Mouse (Mus musculus) heart, postnatal 0 days (tissue): ENCODE measurements around the gene Ptbp3. TPM values are rescaled to one million over a fixed set of nuclear protein-coding genes. Genes with fewer than 3 reads are reported as not detected.
A peak's percentile ranks its signal among the peaks of the same experiment; 100 is the strongest.
"Not testable (repeated sequence)": the region's sequence is repeated elsewhere in the genome, so short reads cannot be mapped to it uniquely, and the experiment has no call there.

Experiments used
- ATAC-seq: fragments of 200-750 bp; cut with Nextera tagmentation; 2 replicates; pipeline ENCODE4 v1.8.0; 2017; ENCODE audit warnings: low read depth, moderate number of reproducible peaks, moderate library complexity; ENCODE audit not compliant: insufficient read depth
- DNase-seq: peaks from one replicate; pipeline ENCODE4 v3.0.0-alpha.2; 2016; ENCODE audit warnings: low spot score
- H3K27ac ChIP-seq: fragments of 300-500 bp; sonication (generic); 2 replicates; pipeline ENCODE4 v1.5.1; 2014; ENCODE audit warnings: low read depth, mild to moderate bottlenecking
- H3K27me3 ChIP-seq: fragments of 300-500 bp; sonication (generic); 2 replicates; pipeline ENCODE4 v1.6.1; 2014; ENCODE audit warnings: low read length, mixed read lengths; ENCODE audit not compliant: control insufficient read depth, insufficient read depth
- H3K36me3 ChIP-seq: fragments of 300-500 bp; sonication (generic); replicated peaks from 2 replicates; pipeline ENCODE4 v1.6.1; 2014; ENCODE audit warnings: low read length, mixed read lengths; ENCODE audit not compliant: control insufficient read depth, insufficient read depth
- H3K4me1 ChIP-seq: fragments of 300-500 bp; sonication (generic); 2 replicates; pipeline ENCODE4 v1.6.1; 2014; ENCODE audit warnings: antibody characterized with exemption; ENCODE audit not compliant: control insufficient read depth, insufficient read depth
- H3K4me2 ChIP-seq: fragments of 300-500 bp; sonication (generic); 2 replicates; pipeline ENCODE4 v1.6.1; 2014; ENCODE audit warnings: low read depth, mild to moderate bottlenecking, low read length, moderate library complexity
- H3K4me3 ChIP-seq: fragments of 300-500 bp; sonication (generic); 2 replicates; pipeline ENCODE4 v1.5.1; 2014; ENCODE audit warnings: low read depth, low read length
- H3K9ac ChIP-seq: fragments of 300-500 bp; sonication (generic); replicated peaks from 2 replicates; pipeline ENCODE4 v1.6.1; 2014; ENCODE audit warnings: low read depth, low read length, mixed read lengths
- H3K9me3 ChIP-seq: fragments of 300-500 bp; sonication (generic); replicated peaks from 2 replicates; pipeline ENCODE4 v1.6.1; 2016; ENCODE audit warnings: low read length; ENCODE audit not compliant: control insufficient read depth
- CTCF ChIP-seq: IDR thresholded peaks from 2 replicates; pipeline ENCODE4 v1.5.1; 2016; ENCODE audit warnings: antibody characterized with exemption, control low read depth, low read depth
- EP300 ChIP-seq: IDR thresholded peaks from 2 replicates; pipeline ENCODE4 v1.6.1; 2016; ENCODE audit warnings: antibody characterized with exemption, low read depth
- WGBS: fragments of 180-500 bp; shearing (Covaris S2); extraction: QIAGEN DNeasy Blood & Tissue Kit; methylation state at CpG from one replicate; pipeline ENCODE4 v1.1.7; 2014; 5-methylcytosine and 5-hydroxymethylcytosine counted together
- polyA plus RNA-seq: library from polyadenylated mRNA; unstranded; fragments of >200 nt; fragmentation: Nextera tagmentation; extraction: Ambion mirVana; gene quantifications from 2 replicates; pipeline ENCODE4 v1.2.1, GENCODE M21; 2015
- total RNA-seq: library from RNA; depleted of rRNA; stranded (reverse); fragments of >200 nt; gene quantifications from 2 replicates; pipeline ENCODE4 v1.2.3, GENCODE M21; 2014; ENCODE audit warnings: low replicate concordance

Gene Ptbp3
- total and polyA plus RNA-seq, 2 experiments from 2014 or later, result 15.3 to 61.4 TPM

- H3K27me3 ChIP-seq, result no peaks in the 10 kb centered on the region
- no peak for ATAC-seq
- H3K9ac ChIP-seq, result no peak overlapping the region
- H3K9me3 ChIP-seq, result no peaks in the 10 kb centered on the region
- no peak overlapping the region for H3K4me3 ChIP-seq
- WGBS, result 80% methylated on average over 11 of the region's 11 CpGs
- no peak overlapping the region for H3K4me2 ChIP-seq
- H3K27ac ChIP-seq, result no peak overlapping the region
- H3K36me3 ChIP-seq, result no peaks in the 10 kb centered on the region
- no peaks in the 10 kb centered on the region for H3K4me1 ChIP-seq
- no peak for DNase-seq
- TF ChIP-seq EP300 (no peak), CTCF (no peak)
Measured at GRCm38 (mm10) chr4:59572521-59573118, 23.5 kb upstream of the Ptbp3 start.

- H3K9ac ChIP-seq, H3K4me1 ChIP-seq, H3K9me3 ChIP-seq, H3K4me3 ChIP-seq, ATAC-seq, H3K27me3 ChIP-seq, DNase-seq, H3K36me3 ChIP-seq, H3K27ac ChIP-seq, H3K4me2 ChIP-seq: not testable (repeated sequence)
- WGBS, result 90% methylated on average over 7 of the region's 8 CpGs
Measured at GRCm38 (mm10) chr4:59570519-59570918, 21.4 kb upstream of the Ptbp3 start.

- DNase-seq (peak; percentile 79), ATAC-seq (0 out of 2 replicates have a peak, but pooled peaks have one; percentile 41)
- H3K36me3 ChIP-seq, result no peaks in the 10 kb centered on the region
- no peaks in the 10 kb centered on the region for H3K4me1 ChIP-seq
- no peaks in the 10 kb centered on the region for H3K27me3 ChIP-seq
- H3K9ac ChIP-seq, result no peak overlapping the region
- H3K4me2 ChIP-seq, result no peak overlapping the region
- WGBS, result 3% methylated on average over 7 of the region's 7 CpGs
- no peak overlapping the region for H3K27ac ChIP-seq
- TF ChIP-seq CTCF (peak; percentile 77), EP300 (no peak)
- no peak overlapping the region for H3K4me3 ChIP-seq
- H3K9me3 ChIP-seq, result peaks cover 10% of the 10 kb centered on the region
Measured at GRCm38 (mm10) chr4:59569538-59569937, 20.4 kb upstream of the Ptbp3 start.

GRCm38 (mm10) chr4:59567576-59568260 is 18.6 kb upstream of the Ptbp3 start:
- ATAC-seq (no peak), DNase-seq (no peak)
- no peak overlapping the region for H3K9ac ChIP-seq
- peaks cover 10% of the 10 kb centered on the region for H3K9me3 ChIP-seq
- no peak overlapping the region for H3K27ac ChIP-seq
- no peak overlapping the region for H3K4me2 ChIP-seq
- no peaks in the 10 kb centered on the region for H3K36me3 ChIP-seq
- WGBS, result 76% methylated on average over 6 of the region's 6 CpGs
- H3K27me3 ChIP-seq, result no peaks in the 10 kb centered on the region
- H3K4me3 ChIP-seq, result no peak overlapping the region
- no peaks in the 10 kb centered on the region for H3K4me1 ChIP-seq
- TF ChIP-seq EP300, result no peak
- TF ChIP-seq CTCF, result no peak

GRCm38 (mm10) chr4:59565571-59566188 is 16.5 kb upstream of the Ptbp3 start:
- ATAC-seq, result no peak
- no peaks in the 10 kb centered on the region for H3K27me3 ChIP-seq
- 54% methylated on average over 8 of the region's 8 CpGs for WGBS
- H3K4me1 ChIP-seq, result no peaks in the 10 kb centered on the region
- H3K4me2 ChIP-seq, result no peak overlapping the region
- H3K9ac ChIP-seq, result no peak overlapping the region
- peaks cover 10% of the 10 kb centered on the region for H3K9me3 ChIP-seq
- no peak overlapping the region for H3K4me3 ChIP-seq
- no peak for TF ChIP-seq EP300
- TF ChIP-seq CTCF, result no peak
- no peak overlapping the region for H3K27ac ChIP-seq
- H3K36me3 ChIP-seq, result no peaks in the 10 kb centered on the region
- no peak for DNase-seq

- 75% methylated on average over 3 of the region's 3 CpGs for WGBS
- H3K9ac ChIP-seq, result no peak overlapping the region
Measured at GRCm38 (mm10) chr4:59564128-59564527, 15.0 kb upstream of the Ptbp3 start.

More at GRCm38 (mm10) chr4:59564128-59564527, 15.0 kb upstream of the Ptbp3 start:
- DNase-seq, result no peak
- TF ChIP-seq EP300, result no peak
- no peak for TF ChIP-seq CTCF
- Histone ChIP-seq H3K9me3 (peaks cover 10% of the 10 kb centered on the region), H3K4me2 (no peak overlapping the region), H3K4me3 (no peak overlapping the region), H3K36me3 (no peaks in the 10 kb centered on the region), H3K4me1 (no peaks in the 10 kb centered on the region), H3K27ac (no peak overlapping the region), H3K27me3 (no peaks in the 10 kb centered on the region)
- no peak for ATAC-seq
